Mouse (Mus musculus) midbrain, postnatal 0 days (tissue): ENCODE measurements around the gene Lrrc15. TPM values are rescaled to one million over a fixed set of nuclear protein-coding genes. Genes with fewer than 3 reads are reported as not detected.

Experiments
- ATAC-seq: fragments of 200-750 bp; cut with Nextera tagmentation; 2 replicates; pipeline ENCODE4 v1.8.0; 2017; ENCODE audit warnings: moderate number of reproducible peaks, mild to moderate bottlenecking, moderate TSS enrichment, moderate library complexity; ENCODE audit not compliant: low FRiP score
- DNase-seq: peaks from one replicate; pipeline ENCODE4 v3.0.0-alpha.2; 2015; ENCODE audit warnings: low spot score
- H3K27ac ChIP-seq: fragments of 300-500 bp; sonication (generic); 2 replicates; pipeline ENCODE4 v1.5.1; 2014; ENCODE audit warnings: low read depth, mild to moderate bottlenecking, low read length, mixed read lengths
- H3K27me3 ChIP-seq: fragments of 300-500 bp; sonication (generic); 2 replicates; pipeline ENCODE4 v1.6.1; 2014; ENCODE audit warnings: low read length, control low read depth, mixed read lengths; ENCODE audit not compliant: insufficient read depth
- H3K36me3 ChIP-seq: fragments of 300-500 bp; sonication (generic); 2 replicates; pipeline ENCODE4 v1.6.1; 2014; ENCODE audit warnings: low read length, control low read depth, mixed read lengths; ENCODE audit not compliant: insufficient read depth
- H3K4me1 ChIP-seq: fragments of 300-500 bp; sonication (generic); 2 replicates; pipeline ENCODE4 v1.6.1; 2014; ENCODE audit warnings: mild to moderate bottlenecking, control low read depth, antibody characterized with exemption, low read length, mixed read lengths; ENCODE audit not compliant: insufficient read depth
- H3K4me2 ChIP-seq: fragments of 300-500 bp; sonication (generic); 2 replicates; pipeline ENCODE4 v1.6.1; 2014; ENCODE audit warnings: low read depth, mild to moderate bottlenecking, low read length, mixed read lengths; ENCODE audit not compliant: poor library complexity, severe bottlenecking
- H3K4me3 ChIP-seq: fragments of 300-500 bp; sonication (generic); 2 replicates; pipeline ENCODE4 v1.5.1; 2014; ENCODE audit warnings: low read depth, mild to moderate bottlenecking, low read length, moderate library complexity
- H3K9ac ChIP-seq: fragments of 300-500 bp; sonication (generic); replicated peaks from 2 replicates; pipeline ENCODE4 v1.6.1; 2014; ENCODE audit warnings: mild to moderate bottlenecking, low read length, moderate library complexity, mixed read lengths; ENCODE audit not compliant: poor library complexity, severe bottlenecking
- H3K9me3 ChIP-seq: fragments of 300-500 bp; sonication (generic); 2 replicates; pipeline ENCODE4 v1.6.1; 2016; ENCODE audit warnings: low read length, control low read depth
- CTCF ChIP-seq: IDR thresholded peaks from 2 replicates; pipeline ENCODE4 v1.5.1; 2016; ENCODE audit warnings: antibody characterized with exemption, mild to moderate bottlenecking
- WGBS: fragments of 180-500 bp; shearing (Covaris S2); extraction: QIAGEN DNeasy Blood & Tissue Kit; methylation state at CpG from one replicate; pipeline ENCODE4 v1.1.7; 2014; 5-methylcytosine and 5-hydroxymethylcytosine counted together
- polyA plus RNA-seq: library from polyadenylated mRNA; unstranded; fragments of >200 nt; fragmentation: Nextera tagmentation; extraction: Ambion mirVana; gene quantifications from 2 replicates; pipeline ENCODE4 v1.2.1, GENCODE M21; 2015
- total RNA-seq: library from RNA; depleted of rRNA; stranded (reverse); fragments of >200 nt; gene quantifications from 2 replicates; pipeline ENCODE4 v1.2.3, GENCODE M21; 2014

Gene Lrrc15
- total and polyA plus RNA-seq, 2 experiments from 2014 or later, result 0.11 to 0.60 TPM

- WGBS, result 54% methylated on average over 4 of the region's 4 CpGs
- no peaks in the 10 kb centered on the region for H3K36me3 ChIP-seq
- no peaks in the 10 kb centered on the region for H3K9me3 ChIP-seq
- no peak for TF ChIP-seq CTCF
- peaks cover 13% of the 10 kb centered on the region for H3K27me3 ChIP-seq
- no peak overlapping the region for H3K27ac ChIP-seq
- DNase-seq (no peak), ATAC-seq (no peak)
- H3K4me3 ChIP-seq, result no peak overlapping the region
- no peak overlapping the region for H3K9ac ChIP-seq
- H3K4me2 ChIP-seq, result no peak overlapping the region
- H3K4me1 ChIP-seq, result peaks cover 5% of the 10 kb centered on the region; the same call in 1 of the 2 replicates
These were observed 2.6 kb upstream of the Lrrc15 start for GRCm38 (mm10) chr16:30285701-30286100.

- 2% methylated on average over 15 of the region's 15 CpGs for WGBS
- DNase-seq (peak; percentile 62), ATAC-seq (peak; percentile 64)
- Histone ChIP-seq H3K4me2 (peak overlapping the region; percentile 49), H3K9me3 (no peaks in the 10 kb centered on the region), H3K4me3 (peak overlapping the region; percentile 16; the same call in 1 of the 2 replicates), H3K4me1 (peaks cover 5% of the 10 kb centered on the region; the same call in 1 of the 2 replicates), H3K27ac (no peak overlapping the region), H3K9ac (no peak overlapping the region), H3K27me3 (peaks cover 13% of the 10 kb centered on the region), H3K36me3 (no peaks in the 10 kb centered on the region)
- TF ChIP-seq CTCF, result peak; percentile 82
These were observed 784 bp upstream of the Lrrc15 start for GRCm38 (mm10) chr16:30283743-30284337.

- Histone ChIP-seq H3K4me1 (peaks cover 5% of the 10 kb centered on the region; the same call in 1 of the 2 replicates), H3K9me3 (no peaks in the 10 kb centered on the region), H3K27ac (no peak overlapping the region), H3K4me2 (no peak overlapping the region), H3K27me3 (peaks cover 13% of the 10 kb centered on the region), H3K9ac (no peak overlapping the region), H3K4me3 (no peak overlapping the region), H3K36me3 (no peaks in the 10 kb centered on the region)
- DNase-seq (no peak), ATAC-seq (no peak)
- TF ChIP-seq CTCF, result no peak
- 13% methylated on average over 4 of the region's 4 CpGs for WGBS
These were observed 2.3 kb downstream of the Lrrc15 start for GRCm38 (mm10) chr16:30280676-30281297.

DNA sequence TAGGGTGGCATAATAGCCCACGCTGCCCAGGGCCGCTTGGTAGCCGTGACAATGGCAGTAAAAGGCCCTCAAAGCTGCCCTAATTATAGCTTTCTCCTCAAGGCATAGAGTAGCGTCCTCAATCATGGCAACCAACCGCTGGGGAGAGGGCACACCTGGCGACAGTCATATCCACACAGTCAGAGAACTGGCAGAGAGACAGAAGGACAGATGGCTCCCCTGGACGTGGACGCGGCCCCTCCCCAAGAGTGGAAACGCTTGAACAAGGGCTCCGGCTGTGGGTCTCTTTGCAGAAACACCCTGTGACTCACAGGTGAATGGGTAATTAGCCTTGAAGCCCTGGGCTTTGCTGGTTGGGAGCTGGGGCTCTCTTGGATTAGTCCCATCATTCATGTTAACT, 4.7 kb downstream of the Lrrc15 start:
- Histone ChIP-seq H3K9ac (no peak overlapping the region), H3K9me3 (no peaks in the 10 kb centered on the region), H3K27ac (no peak overlapping the region), H3K4me2 (no peak overlapping the region), H3K4me3 (no peak overlapping the region), H3K27me3 (peaks cover 8% of the 10 kb centered on the region), H3K4me1 (0 out of 2 replicates have a peak, but pooled peaks cover 5% of the 10 kb centered on the region), H3K36me3 (no peaks in the 10 kb centered on the region)
- DNase-seq (no peak), ATAC-seq (no peak)
- TF ChIP-seq CTCF, result no peak
- 82% methylated on average over 11 of the region's 11 CpGs for WGBS

DNA sequence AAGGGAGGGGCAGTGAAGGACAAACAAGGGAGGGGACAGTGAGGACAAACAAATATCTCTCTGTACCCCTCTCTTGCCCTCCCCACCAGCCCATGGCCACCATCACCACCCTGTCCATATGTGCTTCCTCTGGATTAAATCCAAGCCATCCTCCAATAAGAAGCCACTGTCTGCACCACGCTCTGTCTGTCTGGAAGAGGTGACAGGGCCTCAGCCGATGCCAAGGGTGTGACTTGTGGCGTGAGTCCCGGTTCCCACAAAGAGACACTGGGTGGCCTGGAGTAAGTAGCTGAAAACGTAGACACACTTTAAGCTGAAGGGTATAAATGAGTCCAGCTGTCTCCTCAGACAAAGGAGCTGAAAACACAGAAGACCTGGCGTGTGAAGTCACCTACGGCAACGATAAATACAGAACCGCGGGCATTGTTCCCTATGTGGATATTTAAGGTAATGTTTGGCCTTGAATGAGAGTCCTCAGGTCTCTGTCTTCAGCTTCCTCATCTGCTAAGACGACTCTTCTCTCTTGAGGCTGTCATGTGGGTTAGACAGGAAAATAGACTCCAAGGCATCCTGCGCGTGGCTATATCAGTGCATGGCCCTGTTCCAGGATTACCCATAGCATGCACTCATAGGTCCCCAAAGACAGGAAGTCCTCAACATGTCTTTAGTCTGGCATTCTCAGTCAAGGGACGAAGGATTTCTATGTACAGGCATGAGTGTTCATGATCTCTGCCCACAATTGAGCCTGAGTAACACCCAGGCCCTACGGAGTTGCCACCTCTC, 7.3 kb downstream of the Lrrc15 start:
- no peak for DNase-seq

DNA sequence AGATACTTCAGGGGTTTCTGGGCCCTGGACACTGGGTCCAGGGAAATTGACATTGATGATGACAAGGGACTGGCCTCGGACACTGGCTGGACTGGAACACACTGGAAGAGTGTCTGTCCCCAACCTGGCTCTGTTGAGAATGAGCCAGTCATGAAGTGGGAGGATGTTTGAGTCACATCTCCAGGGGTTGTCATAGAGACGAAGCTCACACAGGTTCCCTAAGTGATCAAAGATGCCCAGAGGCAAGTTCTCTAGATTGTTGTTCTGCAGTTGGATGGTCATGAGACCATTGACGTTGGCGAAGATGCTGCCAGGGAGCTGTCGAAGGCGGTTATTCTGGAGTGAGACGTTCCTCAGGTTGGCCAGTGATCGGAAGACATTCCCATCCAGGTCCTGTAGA, 10.0 kb downstream of the Lrrc15 start:
- Histone ChIP-seq H3K4me3 (no peak overlapping the region), H3K9ac (no peak overlapping the region), H3K4me1 (no peaks in the 10 kb centered on the region), H3K36me3 (no peaks in the 10 kb centered on the region), H3K27ac (no peak overlapping the region), H3K27me3 (no peaks in the 10 kb centered on the region), H3K9me3 (no peaks in the 10 kb centered on the region), H3K4me2 (no peak overlapping the region)
- DNase-seq (no peak), ATAC-seq (no peak)
- 91% methylated on average over 8 of the region's 8 CpGs for WGBS
- no peak for TF ChIP-seq CTCF

More for the DNA sequence above, 7.3 kb downstream of the Lrrc15 start:
- 74% methylated on average over 15 of the region's 15 CpGs for WGBS
- no peak for TF ChIP-seq CTCF
- Histone ChIP-seq H3K36me3 (no peaks in the 10 kb centered on the region), H3K27me3 (no peaks in the 10 kb centered on the region), H3K9me3 (no peaks in the 10 kb centered on the region), H3K4me1 (no peaks in the 10 kb centered on the region), H3K27ac (no peak overlapping the region), H3K4me3 (no peak overlapping the region), H3K9ac (no peak overlapping the region), H3K4me2 (no peak overlapping the region)
- no peak for ATAC-seq
